Mouse (Mus musculus): Measurements from ENCODE around the gene Sox6. TPM values are rescaled to one million over a fixed set of nuclear protein-coding genes. Genes with fewer than 3 reads are reported as not detected.
"Not testable (repeated sequence)": the region's sequence is repeated elsewhere in the genome, so short reads cannot be mapped to it uniquely, and the experiment has no call there.

The Sox6 gene
- polyA plus RNA-seq, 1 experiment from 2014 or later: 51.7 TPM

GRCm38 (mm10) chr7:115645272-115645970 lies 393.2 kb downstream of the Sox6 start:
- Histone ChIP-seq H3K27me3 (replicated peaks) (no peaks in the 10 kb centered on the region), H3K9ac (no peak overlapping the region), H3K4me2 (no peak overlapping the region), H3K9me3 (no peaks in the 10 kb centered on the region), H3K4me3 (no peak overlapping the region), H3K36me3 (replicated peaks) (no peaks in the 10 kb centered on the region), H3K4me1 (peaks cover 19% of the 10 kb centered on the region), H3K27ac (peak overlapping the region; percentile 46; the same call in 1 of the 2 replicates)
- 19% methylated on average over 1 of the region's 1 CpGs for WGBS
- peak; percentile 75; the same call in 1 of the 2 replicates for ATAC-seq (replicated peaks)

DNA sequence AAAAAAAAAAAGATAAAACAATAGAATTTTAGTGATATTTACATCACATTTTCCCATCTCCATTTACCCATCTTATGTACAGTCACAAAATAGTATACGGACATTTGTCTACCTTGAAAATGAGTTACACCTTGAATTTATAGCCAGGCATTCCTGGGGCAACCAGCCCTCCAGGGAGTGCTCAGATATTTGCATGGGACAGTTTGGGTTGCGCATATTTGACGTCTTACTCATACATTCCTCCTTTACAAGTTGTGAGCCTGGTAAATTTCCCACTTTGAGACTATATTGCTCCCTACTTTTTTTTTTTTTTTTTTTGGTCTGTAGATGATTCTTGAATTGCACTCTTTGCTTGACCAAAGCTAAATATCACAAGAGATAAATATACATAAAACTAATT lies 407.9 kb downstream of the Sox6 start:
- 94% methylated on average over 3 of the region's 3 CpGs for WGBS
- no peaks in the 10 kb centered on the region for H3K9me3 ChIP-seq
- H3K36me3 ChIP-seq (replicated peaks): no peaks in the 10 kb centered on the region
- H3K4me1 ChIP-seq: no peaks in the 10 kb centered on the region
- no peaks in the 10 kb centered on the region for H3K27me3 ChIP-seq (replicated peaks)
- H3K4me2 ChIP-seq: no peak overlapping the region
- H3K4me3 ChIP-seq: no peak overlapping the region
- H3K27ac ChIP-seq: no peak overlapping the region
- no peak for ATAC-seq (replicated peaks)
- H3K9ac ChIP-seq: no peak overlapping the region

- Histone ChIP-seq H3K36me3 (replicated peaks) (no peaks in the 10 kb centered on the region), H3K4me2 (no peak overlapping the region), H3K4me3 (no peak overlapping the region), H3K9me3 (no peaks in the 10 kb centered on the region), H3K27me3 (replicated peaks) (no peaks in the 10 kb centered on the region), H3K4me1 (peaks cover 3% of the 10 kb centered on the region), H3K27ac (no peak overlapping the region), H3K9ac (no peak overlapping the region)
- ATAC-seq (replicated peaks): no peak
- WGBS: 88% methylated on average over 4 of the region's 4 CpGs
Measured at GRCm38 (mm10) chr7:115630287-115630686, 408.3 kb downstream of the Sox6 start.

GRCm38 (mm10) chr7:115628766-115629165 lies 409.8 kb downstream of the Sox6 start:
- Histone ChIP-seq H3K4me1 (peaks cover 12% of the 10 kb centered on the region), H3K4me3 (no peak overlapping the region), H3K4me2 (no peak overlapping the region), H3K27ac (no peak overlapping the region), H3K36me3 (replicated peaks) (no peaks in the 10 kb centered on the region), H3K9me3 (no peaks in the 10 kb centered on the region), H3K9ac (no peak overlapping the region), H3K27me3 (replicated peaks) (no peaks in the 10 kb centered on the region)
- ATAC-seq (replicated peaks): no peak
- 95% methylated on average over 1 of the region's 1 CpGs for whole genome bisulfite sequencing

GRCm38 (mm10) chr7:115625956-115626355 lies 412.6 kb downstream of the Sox6 start:
- Histone ChIP-seq H3K36me3 (replicated peaks) (no peaks in the 10 kb centered on the region), H3K4me2 (no peak overlapping the region), H3K4me1 (peaks cover 12% of the 10 kb centered on the region), H3K9ac (no peak overlapping the region), H3K27ac (no peak overlapping the region), H3K27me3 (replicated peaks) (no peaks in the 10 kb centered on the region), H3K9me3 (no peaks in the 10 kb centered on the region), H3K4me3 (no peak overlapping the region)
- WGBS: 79% methylated on average over 4 of the region's 4 CpGs
- ATAC-seq (replicated peaks): no peak

DNA sequence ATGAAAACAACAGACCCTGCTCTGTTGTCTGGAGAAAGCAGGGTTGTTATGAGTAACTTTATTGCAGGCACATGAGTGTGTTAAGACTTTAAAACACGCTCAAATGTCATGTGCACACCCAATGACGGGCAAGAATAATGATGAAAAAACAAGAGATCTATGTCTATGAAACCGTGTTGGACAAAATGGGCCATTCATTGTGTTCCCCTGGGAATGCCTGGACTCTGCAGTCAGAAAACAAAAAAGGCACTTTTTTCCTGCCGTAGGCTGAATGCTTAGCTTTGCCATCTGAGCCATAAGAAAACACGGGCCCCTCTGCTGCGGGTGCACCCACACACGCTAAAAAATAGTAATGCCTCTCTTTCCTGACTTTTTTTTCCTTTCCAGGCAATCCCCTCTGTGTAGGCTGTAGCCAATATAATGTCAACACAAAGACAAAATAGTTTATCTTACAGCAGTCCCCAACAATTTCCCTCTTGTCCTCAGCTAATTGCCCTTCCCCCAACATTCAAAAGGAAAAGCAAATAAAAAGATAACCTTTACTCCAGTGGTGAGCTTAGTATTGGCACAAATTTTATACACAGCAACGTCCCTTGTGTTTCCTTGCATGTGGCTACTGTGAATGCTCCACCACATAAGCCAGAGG lies 413.6 kb downstream of the Sox6 start:
- no peak for ATAC-seq (replicated peaks)
- H3K4me2 ChIP-seq: no peak overlapping the region

DNA sequence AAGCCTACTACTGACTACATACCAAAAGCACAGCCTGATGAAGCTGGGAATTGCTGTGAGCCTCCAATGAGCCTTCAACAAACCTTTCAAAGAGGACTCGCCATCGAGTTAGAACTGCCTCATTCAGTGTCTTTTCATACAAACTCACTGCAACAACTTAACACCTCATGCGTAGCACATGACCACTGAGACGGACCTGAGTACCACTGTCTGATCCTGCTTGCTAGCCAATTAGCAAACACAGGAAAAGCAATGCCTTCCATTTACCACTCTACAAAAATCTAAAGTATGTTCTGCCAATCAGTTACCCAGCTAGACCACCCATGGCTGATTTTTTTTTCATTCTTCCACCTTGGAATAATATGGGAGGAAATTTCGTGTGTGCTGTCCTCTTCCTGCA lies 414.1 kb downstream of the Sox6 start:
- Histone ChIP-seq H3K4me1 (peaks cover 12% of the 10 kb centered on the region), H3K9me3 (no peaks in the 10 kb centered on the region), H3K36me3 (replicated peaks) (no peaks in the 10 kb centered on the region), H3K4me2 (no peak overlapping the region), H3K27ac (no peak overlapping the region), H3K27me3 (replicated peaks) (no peaks in the 10 kb centered on the region), H3K9ac (no peak overlapping the region), H3K4me3 (no peak overlapping the region)
- WGBS: 43% methylated on average over 5 of the region's 5 CpGs
- ATAC-seq (replicated peaks): no peak

More for the DNA sequence above, 413.6 kb downstream of the Sox6 start:
- Histone ChIP-seq H3K9me3 (no peaks in the 10 kb centered on the region), H3K4me1 (peaks cover 12% of the 10 kb centered on the region), H3K27ac (0 out of 2 replicates have a peak overlapping the region, but pooled peaks have one; percentile 25), H3K27me3 (replicated peaks) (no peaks in the 10 kb centered on the region), H3K9ac (no peak overlapping the region), H3K4me3 (no peak overlapping the region), H3K36me3 (replicated peaks) (no peaks in the 10 kb centered on the region)
- 19% methylated on average over 8 of the region's 8 CpGs for WGBS

DNA sequence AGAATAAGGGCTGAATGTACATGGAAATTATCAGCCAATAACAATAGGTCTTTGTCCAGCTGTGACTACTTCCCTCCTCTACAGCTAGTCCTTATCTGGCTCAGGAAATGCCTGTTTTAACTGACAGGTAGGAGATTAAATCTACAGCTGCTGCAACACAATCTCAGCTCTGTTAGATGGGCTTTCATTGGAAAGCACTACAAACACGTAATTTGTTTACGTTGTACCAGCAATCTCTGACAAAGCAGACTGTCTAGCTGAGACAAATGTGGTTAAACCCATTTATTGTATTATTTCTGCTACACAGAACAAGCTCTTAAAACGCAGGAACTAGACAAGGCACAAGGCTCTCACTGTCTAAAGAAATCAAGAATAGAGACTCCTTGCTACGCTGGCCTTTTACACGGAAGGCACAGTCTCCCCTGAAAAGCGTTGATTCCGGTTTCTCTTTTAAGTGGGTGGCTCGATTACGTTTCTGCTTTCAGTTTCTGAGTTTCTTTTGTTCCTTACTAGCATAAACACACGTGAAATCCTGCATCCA lies 422.8 kb downstream of the Sox6 start:
- Histone ChIP-seq H3K27ac (no peak overlapping the region), H3K9me3 (no peaks in the 10 kb centered on the region), H3K36me3 (replicated peaks) (no peaks in the 10 kb centered on the region), H3K9ac (no peak overlapping the region), H3K4me3 (no peak overlapping the region), H3K27me3 (replicated peaks) (no peaks in the 10 kb centered on the region), H3K4me2 (peak overlapping the region; percentile 31), H3K4me1 (peaks cover 11% of the 10 kb centered on the region; the same call in 1 of the 2 replicates)
- 25% methylated on average over 10 of the region's 10 CpGs for WGBS
- ATAC-seq (replicated peaks): no peak

GRCm38 (mm10) chr7:115607485-115607884 lies 431.1 kb downstream of the Sox6 start:
- no peak overlapping the region for H3K4me2 ChIP-seq

DNA sequence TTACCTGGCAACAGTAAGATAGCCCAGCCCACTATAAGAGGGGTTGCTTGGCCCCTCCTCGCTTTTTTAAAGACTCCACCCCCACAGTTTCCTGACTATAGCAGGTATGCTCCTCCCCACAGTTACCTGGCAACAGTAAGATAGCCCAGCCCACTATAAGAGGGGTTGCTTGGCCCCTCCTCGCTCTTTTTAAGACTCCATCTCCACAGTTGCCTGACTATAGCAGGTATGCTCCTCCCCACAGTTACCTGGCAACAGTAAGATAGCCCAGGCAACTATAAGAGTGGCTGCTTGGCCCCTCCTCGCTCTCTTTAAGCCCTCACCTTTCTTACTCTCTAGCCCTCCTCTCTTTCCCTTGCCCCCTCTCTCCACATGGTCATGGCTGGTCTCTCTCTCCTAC lies 432.5 kb downstream of the Sox6 start:
- not testable (repeated sequence) for ATAC-seq (replicated peaks); H3K36me3 ChIP-seq (replicated peaks)
- 74% methylated on average over 3 of the region's 3 CpGs for WGBS

More at GRCm38 (mm10) chr7:115607485-115607884, 431.1 kb downstream of the Sox6 start:
- Histone ChIP-seq H3K27me3 (replicated peaks) (no peaks in the 10 kb centered on the region), H3K36me3 (replicated peaks) (no peaks in the 10 kb centered on the region), H3K9me3 (no peaks in the 10 kb centered on the region), H3K4me1 (no peaks in the 10 kb centered on the region), H3K4me3 (no peak overlapping the region), H3K9ac (no peak overlapping the region), H3K27ac (no peak overlapping the region)
- 64% methylated on average over 1 of the region's 1 CpGs for WGBS
- no peak for ATAC-seq (replicated peaks)

DNA sequence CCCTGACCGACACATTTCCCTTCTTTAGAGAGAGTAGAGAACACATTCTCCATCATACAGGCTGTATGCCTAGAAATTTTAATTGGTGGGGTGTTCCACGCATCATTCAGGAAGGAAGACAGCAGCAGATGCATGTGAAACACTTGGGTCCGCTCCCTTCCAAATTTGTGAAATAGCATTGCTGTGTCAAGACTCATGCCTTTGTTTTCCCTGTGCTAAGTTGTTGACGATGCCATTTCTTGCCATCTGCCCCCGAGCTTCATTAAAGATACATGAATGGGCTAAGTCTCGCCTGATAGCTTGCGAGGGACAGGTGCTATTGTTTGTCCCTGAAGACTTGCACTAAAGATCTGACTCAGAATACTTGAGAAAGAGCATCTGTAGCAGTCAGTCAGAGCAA lies 433.7 kb downstream of the Sox6 start:
- no peak for ATAC-seq (replicated peaks)

More for the DNA sequence above, 432.5 kb downstream of the Sox6 start:
- H3K27me3 ChIP-seq (replicated peaks); H3K27ac ChIP-seq; H3K4me2 ChIP-seq; H3K4me3 ChIP-seq; H3K9ac ChIP-seq; H3K9me3 ChIP-seq; H3K4me1 ChIP-seq: not testable (repeated sequence)

DNA sequence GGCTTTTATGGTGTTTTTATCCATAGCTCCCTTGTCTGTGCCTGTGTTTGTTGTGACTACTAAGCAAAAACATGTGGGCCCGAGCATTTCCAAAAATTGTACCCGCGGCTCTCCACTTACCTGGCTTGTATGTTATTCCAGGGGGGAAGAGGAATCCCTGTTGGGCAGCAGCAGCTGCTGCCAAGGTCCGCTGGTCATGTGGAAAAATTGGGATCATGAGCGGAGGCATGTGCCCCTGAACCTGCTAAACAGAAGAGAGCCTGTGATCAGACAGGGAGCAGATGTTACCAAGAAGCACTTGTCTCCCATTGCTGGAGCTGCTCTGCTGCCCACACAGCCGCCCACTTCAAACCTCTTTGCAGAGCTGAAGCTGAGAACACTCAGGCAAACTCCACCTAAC lies 441.2 kb downstream of the Sox6 start:
- H3K36me3 ChIP-seq (replicated peaks): no peaks in the 10 kb centered on the region
- H3K27me3 ChIP-seq (replicated peaks): no peaks in the 10 kb centered on the region
- no peaks in the 10 kb centered on the region for H3K9me3 ChIP-seq
- H3K4me3 ChIP-seq: no peak overlapping the region
- H3K4me1 ChIP-seq: peaks cover 8% of the 10 kb centered on the region; the same call in 1 of the 2 replicates
- no peak overlapping the region for H3K9ac ChIP-seq
- no peak overlapping the region for H3K4me2 ChIP-seq
- 55% methylated on average over 6 of the region's 6 CpGs for WGBS
- no peak for ATAC-seq (replicated peaks)
- H3K27ac ChIP-seq: no peak overlapping the region

More for the DNA sequence above, 433.7 kb downstream of the Sox6 start:
- Histone ChIP-seq H3K27ac (no peak overlapping the region), H3K4me3 (no peak overlapping the region), H3K9ac (no peak overlapping the region), H3K36me3 (replicated peaks) (no peaks in the 10 kb centered on the region), H3K4me1 (no peaks in the 10 kb centered on the region), H3K27me3 (replicated peaks) (no peaks in the 10 kb centered on the region), H3K4me2 (no peak overlapping the region), H3K9me3 (no peaks in the 10 kb centered on the region)
- WGBS: 43% methylated on average over 7 of the region's 7 CpGs
